Mouse (Mus musculus) ovary, adult 18-20 months (tissue): Measurements from ENCODE around the gene Sympk.
"Not testable (repeated sequence)": the region's sequence is repeated elsewhere in the genome, so short reads cannot be mapped to it uniquely, and the experiment has no call there.

ENCODE experiments used
- DNase-seq: peaks from one replicate; pipeline ENCODE4 v3.0.0; 2022; ENCODE audit warnings: low spot score, mixed read lengths

Sympk gene

GRCm38 (mm10) chr7:19052345-19053135 lies 28.4 kb downstream of the Sympk start:
- DNase-seq, result no peak

GRCm38 (mm10) chr7:19053136-19053532 lies 29.0 kb downstream of the Sympk start:
- no peak for DNase-seq

- no peak for DNase-seq
These were observed 30.0 kb downstream of the Sympk start, which contains the start of gene Rsph6a for GRCm38 (mm10) chr7:19054047-19054776. Rsph6a (plus strand) TSS chr7:19054690.

GRCm38 (mm10) chr7:19054777-19055076 lies 30.6 kb downstream of the Sympk start:
- DNase-seq, result no peak

- DNase-seq, result no peak
These were observed 30.9 kb downstream of the Sympk start for GRCm38 (mm10) chr7:19055108-19055507.

GRCm38 (mm10) chr7:19057405-19057804 lies 33.2 kb downstream of the Sympk start:
- no peak for DNase-seq

GRCm38 (mm10) chr7:19065896-19066295 lies 41.7 kb downstream of the Sympk start:
- DNase-seq, result no peak

GRCm38 (mm10) chr7:19067063-19067462 lies 42.9 kb downstream of the Sympk start:
- DNase-seq, result no peak

GRCm38 (mm10) chr7:19067935-19068334 lies 43.8 kb downstream of the Sympk start:
- DNase-seq, result no peak

- DNase-seq, result no peak
These were observed 44.5 kb downstream of the Sympk start for GRCm38 (mm10) chr7:19068707-19069106.

GRCm38 (mm10) chr7:19069500-19069899 lies 45.3 kb downstream of the Sympk start:
- no peak for DNase-seq

- not testable (repeated sequence) for DNase-seq
These were observed 46.8 kb downstream of the Sympk start for GRCm38 (mm10) chr7:19071024-19071423.

GRCm38 (mm10) chr7:19073504-19073903 lies 49.3 kb downstream of the Sympk start:
- no peak for DNase-seq

- no peak for DNase-seq
These were observed 50.3 kb downstream of the Sympk start for GRCm38 (mm10) chr7:19074494-19074893.

GRCm38 (mm10) chr7:19075231-19075630 lies 51.1 kb downstream of the Sympk start:
- DNase-seq, result no peak

GRCm38 (mm10) chr7:19075723-19076585 lies 51.8 kb downstream of the Sympk start, which contains the start of gene Dmwd:
Dmwd (plus strand) TSS chr7:19076227.
- peak; percentile 97 for DNase-seq

- DNase-seq, result no peak
These were observed 52.4 kb downstream of the Sympk start for GRCm38 (mm10) chr7:19076586-19076991.

GRCm38 (mm10) chr7:19077761-19078160 lies 53.6 kb downstream of the Sympk start:
- DNase-seq, result no peak

- no peak for DNase-seq
These were observed 54.6 kb downstream of the Sympk start for GRCm38 (mm10) chr7:19078732-19079131.

- no peak for DNase-seq
These were observed 56.3 kb downstream of the Sympk start for GRCm38 (mm10) chr7:19080451-19080950.

GRCm38 (mm10) chr7:19082171-19082570 lies 58.0 kb downstream of the Sympk start:
- DNase-seq, result no peak

- DNase-seq, result no peak
These were observed 58.9 kb downstream of the Sympk start for GRCm38 (mm10) chr7:19083096-19083495.
